Mouse (Mus musculus): ENCODE results near the gene Csnk1g2. TPM values are rescaled to one million over a fixed set of nuclear protein-coding genes. Genes with fewer than 3 reads are reported as not detected.

The Csnk1g2 gene
- total RNA-seq, 2 experiments from 2014 or later: 244 to 251 TPM

- TF ChIP-seq CTCF (IDR thresholded peaks at IDR 0.05): no peak
- DNase-seq (ENCODE audit: extremely low spot score in 1 of 2, low spot score in 2 of 2): no peak
- Histone ChIP-seq H3K4me3 (no peak overlapping the region), H3K27ac (no peak overlapping the region)
- intact Hi-C loops (cut with DNase I): no loop called here
Observed at GRCm38 (mm10) chr10:80614351-80614750, 8.3 kb upstream of the Csnk1g2 start.

GRCm38 (mm10) chr10:80618181-80618580, 4.5 kb upstream of the Csnk1g2 start:
- Histone ChIP-seq H3K4me3 (no peak overlapping the region), H3K27ac (no peak overlapping the region)
- no peak for DNase-seq (ENCODE audit: extremely low spot score in 1 of 2, low spot score in 2 of 2)
- intact Hi-C loops (cut with DNase I): no loop called here
- no peak for TF ChIP-seq CTCF (IDR thresholded peaks at IDR 0.05)

DNA sequence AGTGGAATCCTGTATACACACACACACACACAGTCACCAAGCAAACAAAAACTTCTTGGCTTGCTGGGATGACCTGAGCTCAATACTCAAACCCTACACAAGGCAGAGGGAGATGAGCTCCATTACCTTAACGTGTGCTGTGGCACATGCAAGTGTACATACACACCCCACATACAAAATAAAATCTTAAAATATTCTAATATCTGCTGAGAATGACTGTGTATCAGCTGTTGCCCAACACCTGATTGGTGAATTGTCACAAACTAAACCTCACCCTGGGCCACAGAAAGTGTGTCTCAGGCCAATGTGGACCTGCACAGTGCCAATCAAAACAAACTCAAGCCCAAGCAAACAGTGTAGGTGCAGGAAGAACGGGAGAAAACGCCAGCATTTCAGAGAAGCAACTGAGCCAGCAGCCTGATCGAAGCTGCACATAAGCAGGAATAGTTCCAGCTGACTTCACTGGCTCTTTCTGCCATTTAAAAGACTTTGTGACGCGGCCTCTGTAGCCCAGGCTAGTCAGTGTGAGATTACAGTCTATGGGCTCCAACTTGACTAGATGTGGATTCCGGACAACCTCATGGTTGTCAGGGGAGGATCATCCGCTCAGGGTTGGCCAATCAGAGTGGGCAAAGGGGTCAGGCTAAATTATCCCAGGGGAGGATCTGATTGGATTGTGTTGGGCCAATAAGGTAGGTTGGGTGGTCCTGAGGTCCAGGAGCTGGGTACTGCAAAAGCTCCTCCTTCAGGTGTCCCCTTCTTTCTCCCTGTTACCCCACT, 3.0 kb upstream of the Csnk1g2 start:
- intact Hi-C loops (cut with DNase I): no loop called here
- Histone ChIP-seq H3K27ac (no peak overlapping the region), H3K4me3 (no peak overlapping the region)
- TF ChIP-seq CTCF (IDR thresholded peaks at IDR 0.05): no peak
- DNase-seq (ENCODE audit: extremely low spot score in 1 of 2, low spot score in 2 of 2): no peak

DNA sequence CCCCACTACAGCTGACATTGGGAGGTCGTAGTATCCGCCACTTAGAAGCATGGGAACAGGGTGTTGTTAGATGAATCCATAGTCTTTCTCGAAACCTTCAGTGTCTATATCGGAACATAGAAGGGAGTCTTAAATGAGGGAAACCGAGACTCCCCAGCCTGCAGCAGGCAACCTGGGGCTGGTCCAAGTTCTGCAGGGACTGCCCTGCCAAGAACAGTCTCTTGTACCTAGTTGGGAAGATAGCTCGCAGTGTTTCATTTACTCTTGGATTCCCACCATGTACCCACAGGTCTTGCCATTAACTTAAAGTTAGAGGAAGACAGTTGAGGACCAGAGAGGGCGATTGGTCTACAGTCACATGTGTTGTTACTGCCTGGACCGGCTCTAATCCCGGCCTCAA, 2.3 kb upstream of the Csnk1g2 start:
- no peak for TF ChIP-seq CTCF (IDR thresholded peaks at IDR 0.05)
- Histone ChIP-seq H3K4me3 (no peak overlapping the region), H3K27ac (no peak overlapping the region)
- intact Hi-C loops (cut with DNase I): no loop called here
- DNase-seq (ENCODE audit: extremely low spot score in 1 of 2, low spot score in 2 of 2): peak in 1 of 2 experiments; percentile 9

GRCm38 (mm10) chr10:80620796-80621689, 1.6 kb upstream of the Csnk1g2 start:
- intact Hi-C loops (cut with DNase I): no loop called here

DNA sequence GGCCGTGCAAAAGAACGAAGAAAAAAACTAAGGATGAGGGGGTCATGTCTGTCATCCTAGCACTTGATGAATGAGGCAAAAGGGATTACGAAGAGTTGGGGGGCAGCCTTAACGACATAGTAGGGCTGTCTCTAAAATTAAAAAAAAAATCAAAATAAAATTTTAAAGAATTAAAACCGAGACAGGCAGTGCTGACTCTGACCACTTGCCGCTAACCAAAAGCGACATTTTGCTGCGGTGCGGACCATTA, 1.0 kb upstream of the Csnk1g2 start:
- peak overlapping the region; percentile 87 for H3K4me3 ChIP-seq
- peak overlapping the region; percentile 97 for H3K27ac ChIP-seq
- no peak; the same call in 1 of the 2 replicates for TF ChIP-seq CTCF (IDR thresholded peaks at IDR 0.05)
- intact Hi-C loops (cut with DNase I): no loop called here
- no peak for DNase-seq (ENCODE audit: extremely low spot score in 1 of 2, low spot score in 2 of 2)

More at GRCm38 (mm10) chr10:80620796-80621689, 1.6 kb upstream of the Csnk1g2 start:
- H3K4me3 ChIP-seq: peak overlapping the region; percentile 87
- H3K27ac ChIP-seq: peak overlapping the region; percentile 97
- DNase-seq (ENCODE audit: extremely low spot score in 1 of 2, low spot score in 2 of 2): peak in 1 of 2 experiments; percentile 11
- no peak for TF ChIP-seq CTCF (IDR thresholded peaks at IDR 0.05)

- H3K4me3 ChIP-seq: peak overlapping the region; percentile 87
- intact Hi-C loops (cut with DNase I): loop anchor here (1.0 to 2.0 kb wide), 5 partner anchors 19 to 81 kb away; partner anchors contain the start of genes Btbd2, Izumo4 and Klf16
- no peak for TF ChIP-seq CTCF (IDR thresholded peaks at IDR 0.05)
- peak overlapping the region; percentile 97 for H3K27ac ChIP-seq
- DNase-seq (ENCODE audit: extremely low spot score in 1 of 2, low spot score in 2 of 2): peak; percentile 99 to 100
Observed at GRCm38 (mm10) chr10:80621940-80622660, 538 bp upstream of the Csnk1g2 start.

DNA sequence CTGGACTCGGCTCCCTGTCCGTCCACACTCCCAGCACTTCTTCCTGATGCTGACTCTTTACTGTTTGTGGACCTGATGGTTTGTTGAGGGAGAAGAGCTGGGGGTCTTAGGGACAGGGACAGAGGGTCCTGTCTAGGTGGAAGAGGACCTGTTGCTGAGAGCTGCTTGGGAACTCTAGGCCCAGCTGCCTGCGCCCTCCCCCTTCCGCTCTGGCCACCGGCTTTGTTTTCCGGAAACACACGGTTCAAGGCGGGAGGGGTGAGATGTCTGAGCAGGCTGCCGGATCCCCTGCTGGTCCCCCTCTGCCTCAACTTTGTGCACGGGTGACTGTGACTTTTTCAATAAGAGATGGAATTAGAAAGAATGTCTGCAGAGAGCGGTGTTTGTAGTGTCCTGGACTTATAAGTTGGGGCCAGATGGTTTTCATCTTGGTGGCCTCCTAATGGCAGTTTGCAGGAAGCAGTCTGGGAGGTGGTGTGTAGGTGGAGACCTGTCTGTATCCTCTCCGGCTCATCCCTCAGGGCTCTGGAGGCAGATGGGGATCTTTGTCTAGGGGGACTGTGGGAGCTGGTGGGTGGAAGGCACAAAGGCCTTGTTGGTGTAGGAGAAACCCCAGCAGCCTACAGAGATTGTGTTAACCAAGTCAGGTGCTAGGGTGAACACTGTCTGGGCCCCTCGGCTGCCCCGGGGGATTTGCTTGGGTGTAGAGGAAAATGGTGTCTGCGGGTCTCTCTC, 986 bp downstream of the Csnk1g2 start:
- DNase-seq (ENCODE audit: extremely low spot score in 1 of 2, low spot score in 2 of 2): no peak
- intact Hi-C loops (cut with DNase I): loop anchor here (2.0 kb wide), 3 partner anchors 33 to 79 kb away; partner anchors contain the start of genes Btbd2, Izumo4 and Klf16
- peak overlapping the region; percentile 87 for H3K4me3 ChIP-seq

DNA sequence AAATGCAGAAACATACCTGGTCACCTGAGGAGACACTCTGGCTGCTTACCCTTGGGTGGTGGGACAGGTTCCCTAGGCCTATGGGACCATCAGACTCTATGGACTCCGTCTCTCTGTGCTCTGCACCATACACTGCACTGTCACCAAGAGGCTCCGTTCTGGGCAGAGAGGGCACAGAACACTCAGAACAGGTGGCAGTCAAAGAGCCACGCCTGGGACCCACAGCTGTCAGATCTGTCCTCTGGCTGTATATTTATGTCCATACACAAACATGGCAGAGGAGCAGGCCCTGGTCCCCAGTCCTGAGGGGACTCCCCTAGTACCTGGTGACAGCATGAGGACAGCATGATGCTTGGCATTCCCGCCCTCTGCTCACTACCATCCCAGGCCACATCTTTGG, 3.1 kb downstream of the Csnk1g2 start:
- Histone ChIP-seq H3K4me3 (no peak overlapping the region), H3K27ac (no peak overlapping the region)
- no peak for DNase-seq (ENCODE audit: extremely low spot score in 1 of 2, low spot score in 2 of 2)
- no peak for TF ChIP-seq CTCF (IDR thresholded peaks at IDR 0.05)
- intact Hi-C loops (cut with DNase I): no loop called here

More for the DNA sequence above, 986 bp downstream of the Csnk1g2 start:
- TF ChIP-seq CTCF (IDR thresholded peaks at IDR 0.05): no peak; the same call in none of the 2 replicates
- peak overlapping the region; percentile 92 for H3K27ac ChIP-seq

DNA sequence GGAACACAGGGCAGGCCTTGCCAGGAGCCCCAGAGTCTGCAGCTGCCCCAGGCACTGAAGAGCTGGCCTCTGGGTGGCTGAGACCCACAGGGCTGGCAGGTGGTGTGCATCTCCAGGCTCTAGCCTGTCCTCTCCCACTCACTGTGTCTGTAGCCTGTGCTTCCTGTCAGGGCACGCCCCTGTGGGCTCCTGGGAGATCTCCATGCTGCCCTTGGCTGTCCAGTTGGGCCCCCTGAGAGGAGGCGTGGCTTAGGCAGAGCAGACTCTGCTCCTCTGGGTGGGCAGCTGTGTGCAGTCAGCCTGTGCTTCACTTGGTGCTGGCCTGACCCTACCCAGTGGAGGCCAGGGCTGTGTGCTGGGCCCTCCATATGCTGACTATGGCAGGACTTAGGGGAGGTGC, 5.0 kb downstream of the Csnk1g2 start:
- intact Hi-C loops (cut with DNase I): no loop called here
- Histone ChIP-seq H3K4me3 (no peak overlapping the region), H3K27ac (no peak overlapping the region)
- no peak for TF ChIP-seq CTCF (IDR thresholded peaks at IDR 0.05)
- DNase-seq (ENCODE audit: extremely low spot score in 1 of 2, low spot score in 2 of 2): no peak

DNA sequence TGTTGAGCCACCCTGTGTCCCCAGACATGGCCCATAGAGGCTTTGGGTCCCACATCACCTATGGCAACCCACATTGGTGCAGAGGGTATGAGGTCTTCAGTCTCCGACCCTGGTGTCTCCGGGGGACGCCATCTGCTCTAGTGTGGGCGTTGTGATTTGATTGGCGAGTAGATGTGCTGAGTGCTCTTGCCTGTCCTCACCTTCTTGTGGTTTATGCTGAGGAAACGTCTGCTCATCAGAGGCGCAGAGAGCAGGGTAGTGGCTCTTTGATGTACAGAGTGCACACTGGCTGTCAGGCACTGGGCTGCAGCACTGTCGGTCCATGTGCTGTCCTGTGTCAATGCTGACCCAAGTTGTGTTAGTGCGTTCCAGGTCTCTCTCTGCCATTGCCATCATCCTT, 6.3 kb downstream of the Csnk1g2 start:
- Histone ChIP-seq H3K4me3 (no peak overlapping the region), H3K27ac (no peak overlapping the region; the same call in 1 of the 2 replicates)
- no peak for DNase-seq (ENCODE audit: extremely low spot score in 1 of 2, low spot score in 2 of 2)
- TF ChIP-seq CTCF (IDR thresholded peaks at IDR 0.05): no peak
- intact Hi-C loops (cut with DNase I): no loop called here
